ENCODE assay signal across 7 mouse cellular contexts in the genomic region with DNA sequence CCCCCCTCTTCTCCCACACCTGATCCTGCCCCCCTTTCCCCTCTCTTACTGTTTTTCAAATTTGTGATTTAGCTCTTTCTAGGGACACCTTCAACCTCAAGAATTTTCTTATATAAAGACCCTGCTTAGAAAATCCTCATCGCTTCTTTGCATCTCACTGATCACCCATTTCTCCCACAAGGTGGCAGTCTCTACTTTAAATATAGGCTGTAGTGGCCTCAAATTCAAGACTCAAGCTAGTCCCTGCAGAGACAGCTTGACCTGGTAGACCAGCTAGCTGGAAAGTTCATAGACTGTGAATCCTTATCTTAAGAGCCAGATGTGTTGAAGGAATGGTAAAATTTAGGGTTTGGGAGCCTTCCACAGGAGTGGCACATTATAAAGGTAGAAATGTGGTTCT. TPM values are rescaled to one million over a fixed set of nuclear protein-coding genes. Genes with fewer than 3 reads are reported as not detected.
A peak's percentile ranks its signal among the peaks of the same experiment; 100 is the strongest.
DNase-seq lines count a peak whose midpoint lies in the region; ATAC-seq and TF ChIP-seq lines count a peak whose summit lies in the region.

No protein-coding gene starts in this region.

- no peak overlapping the region for H3K4me3 ChIP-seq in intestine, embryonic 15.5 days (replicated peaks)
- no peak overlapping the region for H3K4me3 ChIP-seq in intestine, embryonic 16.5 days (ENCODE audit: low read length)
- no peak overlapping the region for H3K4me3 ChIP-seq in CH12.LX (replicated peaks in 1 of 3; ENCODE audit: low read depth in 2 of 3, low read length in 2 of 3, poor library complexity in 1 of 3)
- H3K4me3 ChIP-seq in embryonic facial prominence, embryonic 14.5 days (ENCODE audit: low read depth, low read length), result no peak overlapping the region

- TF ChIP-seq RAD21 in CH12.LX (IDR thresholded peaks at IDR 0.05; ENCODE audit: low read depth, low read length), result peak; percentile 81

- peak; percentile 43; the same call in 1 of the 2 replicates for ATAC-seq in intestine, embryonic 15.5 days
- ATAC-seq in intestine, embryonic 16.5 days, result no peak
- no peak for ATAC-seq in embryonic facial prominence, embryonic 14.5 days (ENCODE audit: low read depth)

- intact Hi-C loops in left cerebral cortex, postnatal 10 days (cut with DNase I), result loop anchor here (5.0 to 10.0 kb wide), 2 partner anchors 375 to 1532 kb away; no protein-coding TSS in a partner anchor

- no peak overlapping the region for H3K9ac ChIP-seq in intestine, embryonic 15.5 days
- no peak overlapping the region for H3K9ac ChIP-seq in intestine, embryonic 16.5 days (ENCODE audit: low read depth, low read length)
- no peak overlapping the region for H3K9ac ChIP-seq in CH12.LX (ENCODE audit: insufficient read depth, low read depth)
- H3K9ac ChIP-seq in embryonic facial prominence, embryonic 14.5 days (ENCODE audit: low read depth, low read length), result no peak overlapping the region

- H3K27ac ChIP-seq in intestine, embryonic 15.5 days, result no peak overlapping the region
- H3K27ac ChIP-seq in intestine, embryonic 16.5 days (ENCODE audit: low read length), result no peak overlapping the region
- H3K27ac ChIP-seq in CH12.LX (ENCODE audit: insufficient read depth, low read depth), result no peak overlapping the region
- no peak overlapping the region for H3K27ac ChIP-seq in embryonic facial prominence, embryonic 14.5 days (replicated peaks; ENCODE audit: low read depth, low read length)

- TF ChIP-seq EP300 in CH12.LX (IDR thresholded peaks at IDR 0.05; ENCODE audit: low read length), result no peak

- peak; percentile 61 for DNase-seq in A20 (ENCODE audit: low read depth, low spot score)
- peak; percentile 67 for DNase-seq in CH12.LX (ENCODE audit: extremely low read depth)
- peak; percentile 65 for DNase-seq in embryonic facial prominence, embryonic 14.5 days (ENCODE audit: low spot score)
- DNase-seq in left cerebral cortex, postnatal 10 days (ENCODE audit: extremely low spot score in 1 of 2, low spot score in 2 of 2), result peak; percentile 41 to 50
- DNase-seq in thymus, postnatal 4 days, result peak; percentile 53

- in situ Hi-C loops in CH12.LX (cut with MboI; ENCODE audit: low pct_ligation_motif_present, low pct_unique_long_range_greater_than_20kb, low sequenced_read_pairs), result loop anchor here (5.0 to 25.0 kb wide), 2 partner anchors 100 to 345 kb away; a partner anchor contains a TSS

- no peaks in the 10 kb centered on the region for H3K36me3 ChIP-seq in intestine, embryonic 15.5 days
- H3K36me3 ChIP-seq in intestine, embryonic 16.5 days (ENCODE audit: control insufficient read depth, insufficient read depth, low read length), result no peaks in the 10 kb centered on the region
- H3K36me3 ChIP-seq in CH12.LX (replicated peaks in 1 of 2; ENCODE audit: control insufficient read depth in 1 of 2, insufficient read depth in 1 of 2, low read length in 1 of 2), result no peaks in the 10 kb centered on the region
- no peaks in the 10 kb centered on the region for H3K36me3 ChIP-seq in embryonic facial prominence, embryonic 14.5 days (ENCODE audit: control insufficient read depth, insufficient read depth, low read length)

- peak; percentile 34 to 85; a peak in 2 of 4 replicates for TF ChIP-seq CTCF in CH12.LX (conservative IDR thresholded peaks at IDR 0.05 in 1 of 2, IDR thresholded peaks at IDR 0.05 in 1 of 2; ENCODE audit: low read depth in 2 of 2, low read length in 2 of 2)

- H3K27me3 ChIP-seq in intestine, embryonic 15.5 days (replicated peaks), result no peaks in the 10 kb centered on the region
- no peaks in the 10 kb centered on the region for H3K27me3 ChIP-seq in intestine, embryonic 16.5 days (replicated peaks; ENCODE audit: control insufficient read depth, insufficient read depth, low read length)
- no peaks in the 10 kb centered on the region for H3K27me3 ChIP-seq in CH12.LX (replicated peaks)
- no peaks in the 10 kb centered on the region for H3K27me3 ChIP-seq in embryonic facial prominence, embryonic 14.5 days (replicated peaks; ENCODE audit: control insufficient read depth, insufficient read depth, low read length)

- H3K4me2 ChIP-seq in intestine, embryonic 15.5 days (replicated peaks), result no peak overlapping the region
- no peak overlapping the region for H3K4me2 ChIP-seq in intestine, embryonic 16.5 days (ENCODE audit: low read depth, low read length)
- no peak overlapping the region for H3K4me2 ChIP-seq in CH12.LX (ENCODE audit: insufficient read depth, low read depth, poor library complexity, severe bottlenecking)
- H3K4me2 ChIP-seq in embryonic facial prominence, embryonic 14.5 days (ENCODE audit: low read depth, low read length), result no peak overlapping the region

- 16% methylated on average over 1 of the region's 1 CpGs for WGBS in intestine, embryonic 15.5 days
- 20% methylated on average over 1 of the region's 1 CpGs for WGBS in intestine, embryonic 16.5 days
- WGBS in embryonic facial prominence, embryonic 14.5 days, result 23% methylated on average over 1 of the region's 1 CpGs

- no peaks in the 10 kb centered on the region for H3K4me1 ChIP-seq in intestine, embryonic 15.5 days (replicated peaks)
- H3K4me1 ChIP-seq in intestine, embryonic 16.5 days (ENCODE audit: control insufficient read depth, insufficient read depth, low read length), result no peaks in the 10 kb centered on the region
- peaks cover 3 to 11% of the 10 kb centered on the region in 2 experiments; a peak in 2 of 4 replicates for H3K4me1 ChIP-seq in CH12.LX (ENCODE audit: control insufficient read depth in 1 of 2, insufficient read depth in 2 of 2)
- no peaks in the 10 kb centered on the region for H3K4me1 ChIP-seq in embryonic facial prominence, embryonic 14.5 days (ENCODE audit: control insufficient read depth, insufficient read depth, low read length)

- dilution Hi-C loops in CH12.LX (cut with MboI; ENCODE audit: extremely low pct_ligation_motif_present, extremely low pct_unique_long_range_greater_than_20kb, low sequenced_read_pairs), result no loop called here

- no peaks in the 10 kb centered on the region for H3K79me2 ChIP-seq in CH12.LX (replicated peaks; ENCODE audit: control insufficient read depth, extremely low read depth, insufficient read depth, poor library complexity, severe bottlenecking)

- no peaks in the 10 kb centered on the region for H3K9me3 ChIP-seq in intestine, embryonic 15.5 days
- no peaks in the 10 kb centered on the region for H3K9me3 ChIP-seq in intestine, embryonic 16.5 days (ENCODE audit: control insufficient read depth, low read length)
- H3K9me3 ChIP-seq in CH12.LX (replicated peaks; ENCODE audit: low read length), result no peaks in the 10 kb centered on the region
- H3K9me3 ChIP-seq in embryonic facial prominence, embryonic 14.5 days (ENCODE audit: control insufficient read depth, low read length), result no peaks in the 10 kb centered on the region

- no peak for TF ChIP-seq POLR2A in CH12.LX (IDR thresholded peaks at IDR 0.05; ENCODE audit: low read depth, low read length)

TF ChIP-seq in CH12.LX, 34 proteins besides CTCF, POLR2A, EP300 and RAD21:
- TF ChIP-seq MAZ (IDR thresholded peaks at IDR 0.05; ENCODE audit: low read depth, low read length), result no peak
- TF ChIP-seq ZC3H11A (IDR thresholded peaks at IDR 0.05; ENCODE audit: low read depth, low read length), result peak; percentile 45; the same call in 1 of the 2 replicates
- no peak for TF ChIP-seq HCFC1 (IDR thresholded peaks at IDR 0.05; ENCODE audit: low read depth, low read length)
- peak; percentile 90 for TF ChIP-seq SMC3 (IDR thresholded peaks at IDR 0.05; ENCODE audit: low read depth, low read length)
- no peak for TF ChIP-seq PAX5 (IDR thresholded peaks at IDR 0.05; ENCODE audit: low read length)
- TF ChIP-seq E2F4 (IDR thresholded peaks at IDR 0.05; ENCODE audit: insufficient replicate concordance, low read depth, low read length), result no peak

RNA-seq across cellular contexts. Expression of a gene that starts 20.6 kb away (rescaled TPM):
- 0.39 and 0.43 TPM in 2 replicates for polyA plus RNA-seq in intestine, embryonic 15.5 days (2015; fragmentation: Nextera tagmentation; extraction: Ambion mirVana)
- polyA plus RNA-seq in intestine, embryonic 16.5 days (2015; fragmentation: Nextera tagmentation; extraction: Ambion mirVana), result not detected in 2 replicates
- total RNA-seq in CH12.LX (2012; rRNA removed) (1.4 and 1.8 TPM in 2 replicates), CH12.LX (2014; rRNA removed) (16.3 and 20.1 TPM in 2 replicates)
- polyA plus RNA-seq in CH12.LX (2012; ENCODE audit: insufficient read length, low read depth), result 1.0 TPM in 1 of 2 replicates, not detected in the other
- not detected in 2 replicates for polyA plus RNA-seq in embryonic facial prominence, embryonic 14.5 days (2014; fragmentation: Nextera tagmentation; extraction: Ambion mirVana)
- total RNA-seq in left cerebral cortex, postnatal 10 days (2021), result 10 to 100 TPM; 13.7 to 14.2 TPM

RNA-seq across cellular contexts. Expression of a gene that starts 24.0 kb away (rescaled TPM):
- 13.1 and 14.5 TPM in 2 replicates for polyA plus RNA-seq in intestine, embryonic 15.5 days (2015; fragmentation: Nextera tagmentation; extraction: Ambion mirVana)
- polyA plus RNA-seq in intestine, embryonic 16.5 days (2015; fragmentation: Nextera tagmentation; extraction: Ambion mirVana), result 12.6 and 14.4 TPM in 2 replicates
- total RNA-seq in CH12.LX (2012; rRNA removed) (2.9 and 3.3 TPM in 2 replicates), CH12.LX (2014; rRNA removed) (1.5 and 1.7 TPM in 2 replicates)
- polyA plus RNA-seq in CH12.LX (2012; ENCODE audit: insufficient read length, low read depth), result 0.87 and 0.93 TPM in 2 replicates
- 7.8 and 9.1 TPM in 2 replicates for polyA plus RNA-seq in embryonic facial prominence, embryonic 14.5 days (2014; fragmentation: Nextera tagmentation; extraction: Ambion mirVana)
- 1 to 10 TPM; 3.2 to 3.5 TPM for total RNA-seq in left cerebral cortex, postnatal 10 days (2021)
